Mouse (Mus musculus) small intestine, adult 2 months (tissue): Measurements from ENCODE around the gene Gpx4.

Source experiments
- CTCF ChIP-seq: fragments of 200-500 bp; IDR thresholded peaks from 2 replicates; pipeline ENCODE4 v1.5.1; 2012; ENCODE audit warnings: low read depth, mild to moderate bottlenecking, control low read depth, inconsistent platforms, low read length, moderate library complexity, mixed read lengths; ENCODE audit not compliant: insufficient replicate concordance, insufficient read length; ENCODE audit errors: extremely low read depth
- POLR2A ChIP-seq: fragments of 200-500 bp; IDR thresholded peaks from 2 replicates; pipeline ENCODE4 v1.6.1; 2012; ENCODE audit warnings: low read depth, mild to moderate bottlenecking, control low read depth, inconsistent platforms, low read length, moderate library complexity

GRCm38 (mm10) chr10:80053831-80054815, 7.2 kb downstream of the Gpx4 start:
- TF ChIP-seq CTCF (peak; percentile 43; the same call in 1 of the 2 replicates), POLR2A (no peak; the same call in 1 of the 2 replicates)
